8 mouse cellular contexts compared by ENCODE assay signal in the genomic region with DNA sequence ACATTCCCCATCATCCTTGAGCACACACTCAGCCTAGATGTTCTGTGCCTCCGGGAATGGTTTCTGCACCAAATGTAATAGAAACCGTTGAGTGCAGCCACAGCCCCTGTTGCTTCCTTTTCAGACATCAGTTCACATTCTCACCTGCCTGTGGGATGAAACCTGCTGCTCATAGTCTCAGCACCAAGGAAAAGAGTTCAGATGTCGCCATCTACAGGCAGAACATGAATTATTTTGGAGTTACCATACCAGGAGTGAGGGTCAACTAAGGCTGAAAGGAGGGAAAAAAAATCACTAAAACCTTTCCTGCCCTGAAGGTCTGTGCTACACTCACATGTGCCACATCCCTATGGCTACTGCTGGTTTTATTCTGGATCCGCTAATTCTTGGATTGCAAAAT.
DNase-seq lines count a peak whose midpoint lies in the region; ATAC-seq and TF ChIP-seq lines count a peak whose summit lies in the region.

No protein-coding gene starts in this region.

- H3K4me1 ChIP-seq in limb, embryonic 11.5 days (ENCODE audit: control insufficient read depth, insufficient read depth, low read length) = 0 out of 2 replicates have a peak, but pooled peaks cover 3% of the 10 kb centered on the region
- H3K4me1 ChIP-seq in limb, embryonic 10.5 days = peaks cover 8% of the 10 kb centered on the region
- H3K4me1 ChIP-seq in embryonic facial prominence, embryonic 10.5 days = peaks cover 9% of the 10 kb centered on the region
- peaks cover 9% of the 10 kb centered on the region for H3K4me1 ChIP-seq in midbrain, embryonic 12.5 days
- no peaks in the 10 kb centered on the region for H3K4me1 ChIP-seq in intestine, embryonic 15.5 days (replicated peaks)

- WGBS in limb, embryonic 11.5 days = 34% methylated on average over 4 of the region's 4 CpGs
- WGBS in limb, embryonic 10.5 days = 38% methylated on average over 4 of the region's 4 CpGs
- WGBS in embryonic facial prominence, embryonic 10.5 days = 33% methylated on average over 4 of the region's 4 CpGs
- WGBS in midbrain, embryonic 12.5 days = 29% methylated on average over 4 of the region's 4 CpGs
- WGBS in intestine, embryonic 15.5 days = 32% methylated on average over 4 of the region's 4 CpGs

- H3K9me3 ChIP-seq in limb, embryonic 11.5 days (ENCODE audit: control insufficient read depth, low read length) = no peaks in the 10 kb centered on the region
- no peaks in the 10 kb centered on the region for H3K9me3 ChIP-seq in limb, embryonic 10.5 days (replicated peaks)
- H3K9me3 ChIP-seq in embryonic facial prominence, embryonic 10.5 days = no peaks in the 10 kb centered on the region
- no peaks in the 10 kb centered on the region for H3K9me3 ChIP-seq in midbrain, embryonic 12.5 days
- no peaks in the 10 kb centered on the region for H3K9me3 ChIP-seq in intestine, embryonic 15.5 days

- no peaks in the 10 kb centered on the region for H3K36me3 ChIP-seq in limb, embryonic 11.5 days (ENCODE audit: control insufficient read depth, insufficient read depth, low read length)
- H3K36me3 ChIP-seq in limb, embryonic 10.5 days = no peaks in the 10 kb centered on the region
- no peaks in the 10 kb centered on the region for H3K36me3 ChIP-seq in embryonic facial prominence, embryonic 10.5 days (replicated peaks)
- no peaks in the 10 kb centered on the region for H3K36me3 ChIP-seq in midbrain, embryonic 12.5 days
- H3K36me3 ChIP-seq in intestine, embryonic 15.5 days = no peaks in the 10 kb centered on the region

- no peak overlapping the region for H3K27ac ChIP-seq in limb, embryonic 11.5 days (replicated peaks; ENCODE audit: low read depth, low read length)
- H3K27ac ChIP-seq in limb, embryonic 10.5 days = no peak overlapping the region
- H3K27ac ChIP-seq in embryonic facial prominence, embryonic 10.5 days (replicated peaks) = no peak overlapping the region
- no peak overlapping the region for H3K27ac ChIP-seq in midbrain, embryonic 12.5 days (replicated peaks)
- H3K27ac ChIP-seq in intestine, embryonic 15.5 days = no peak overlapping the region

- no peak overlapping the region for H3K9ac ChIP-seq in limb, embryonic 11.5 days (ENCODE audit: low read length)
- H3K9ac ChIP-seq in midbrain, embryonic 12.5 days (replicated peaks) = no peak overlapping the region
- no peak overlapping the region for H3K9ac ChIP-seq in intestine, embryonic 15.5 days

- 0 out of 2 replicates have a peak, but pooled peaks have one; percentile 22 for ATAC-seq in limb, embryonic 11.5 days (ENCODE audit: insufficient number of reproducible peaks, low FRiP score, low TSS enrichment, low read depth)
- no peak for ATAC-seq in Patski
- ATAC-seq in midbrain, embryonic 12.5 days (ENCODE audit: low FRiP score, low read depth) = peak; percentile 39; the same call in 1 of the 2 replicates
- no peak for ATAC-seq in intestine, embryonic 15.5 days

- TF ChIP-seq CTCF in Patski (IDR thresholded peaks at IDR 0.05) = peak; percentile 59

- no peaks in the 10 kb centered on the region for H3K27me3 ChIP-seq in limb, embryonic 11.5 days (ENCODE audit: control insufficient read depth, insufficient read depth, low read length)
- no peaks in the 10 kb centered on the region for H3K27me3 ChIP-seq in limb, embryonic 10.5 days (ENCODE audit: low read depth, poor library complexity, severe bottlenecking)
- H3K27me3 ChIP-seq in Patski = peaks cover 49% of the 10 kb centered on the region
- no peaks in the 10 kb centered on the region for H3K27me3 ChIP-seq in embryonic facial prominence, embryonic 10.5 days (replicated peaks; ENCODE audit: low read depth, poor library complexity, severe bottlenecking)
- H3K27me3 ChIP-seq in midbrain, embryonic 12.5 days = no peaks in the 10 kb centered on the region; the same call in 1 of the 2 replicates
- H3K27me3 ChIP-seq in intestine, embryonic 15.5 days (replicated peaks) = no peaks in the 10 kb centered on the region

- DNase-seq in limb, embryonic 11.5 days (ENCODE audit: low spot score) = peak; percentile 32
- DNase-seq in limb, embryonic 10.5 days (ENCODE audit: low spot score) = no peak
- no peak for DNase-seq in Patski (ENCODE audit: low read depth, low spot score)
- peak; percentile 32 for DNase-seq in embryonic facial prominence, embryonic 10.5 days (ENCODE audit: low spot score)
- no peak for DNase-seq in spleen, postnatal 10 days (ENCODE audit: low spot score in 2 of 2)
- DNase-seq in adrenal gland, adult 8-10 months = no peak

- POLR2A ChIA-PET in Patski (lab: Charles Lee) = no interaction called here

- CTCF ChIA-PET in Patski (lab: Charles Lee) = no interaction called here

- H3K4me2 ChIP-seq in limb, embryonic 11.5 days (ENCODE audit: low read depth, severe bottlenecking) = no peak overlapping the region
- no peak overlapping the region for H3K4me2 ChIP-seq in midbrain, embryonic 12.5 days (replicated peaks)
- no peak overlapping the region for H3K4me2 ChIP-seq in intestine, embryonic 15.5 days (replicated peaks)

- H3K4me3 ChIP-seq in limb, embryonic 11.5 days (ENCODE audit: low read depth, low read length) = no peak overlapping the region
- no peak overlapping the region for H3K4me3 ChIP-seq in limb, embryonic 10.5 days
- H3K4me3 ChIP-seq in embryonic facial prominence, embryonic 10.5 days = no peak overlapping the region
- H3K4me3 ChIP-seq in midbrain, embryonic 12.5 days = no peak overlapping the region
- H3K4me3 ChIP-seq in intestine, embryonic 15.5 days (replicated peaks) = no peak overlapping the region

- in situ Hi-C loops in Patski (cut with MboI; ENCODE audit: low pct_unique_long_range_greater_than_20kb) = loop anchor here (5.0 to 25.0 kb wide), 5 partner anchors 690 to 1458 kb away; a partner anchor contains a TSS

Comparison
In these comparisons a context has a peak if more than half of its experiments do, and no peak if none do; other contexts are left out.
1. DNase-seq: peak in limb, embryonic 11.5 days (single experiment) and embryonic facial prominence, embryonic 10.5 days (single experiment); none in limb, embryonic 10.5 days (single experiment), Patski (single experiment), spleen, postnatal 10 days (0 of 2) and adrenal gland, adult 8-10 months (single experiment).
2. ATAC-seq: peak in limb, embryonic 11.5 days (single experiment) and midbrain, embryonic 12.5 days (single experiment); none in Patski (single experiment) and intestine, embryonic 15.5 days (single experiment).